Mouse (Mus musculus) midbrain, embryonic 15.5 days (tissue): ENCODE measurements around the gene Kif9. TPM values are rescaled to one million over a fixed set of nuclear protein-coding genes. Genes with fewer than 3 reads are reported as not detected.

Experiments used
- polyA plus RNA-seq: library from polyadenylated mRNA; unstranded; fragments of >200 nt; fragmentation: Nextera tagmentation; extraction: Ambion mirVana; gene quantifications from 2 replicates; pipeline ENCODE4 v1.2.1, GENCODE M21; 2015

Gene Kif9
- polyA plus RNA-seq, 1 experiment from 2014 or later = 4.6 TPM

Other genes with a start within 250 kb of the Kif9 start
- 175 and 191 TPM in 2 replicates for gene Cspg5, start 233.2 kb upstream of the Kif9 start, polyA plus RNA-seq
- 44.8 and 48.4 TPM in 2 replicates for gene Elp6, start 171.8 kb upstream of the Kif9 start, polyA plus RNA-seq
- gene Scap, start 143.7 kb upstream of the Kif9 start, polyA plus RNA-seq = 64.9 and 65.2 TPM in 2 replicates
- 25.8 and 27.8 TPM in 2 replicates for gene Ptpn23, start 68.7 kb upstream of the Kif9 start, polyA plus RNA-seq
- 1.1 and 2.3 TPM in 2 replicates for gene Ngp, start 57.2 kb upstream of the Kif9 start, polyA plus RNA-seq
- 27.9 and 29.0 TPM in 2 replicates for gene Klhl18, start 264 bp upstream of the Kif9 start, polyA plus RNA-seq
- 36.3 and 37.4 TPM in 2 replicates for gene Setd2, start 55.6 kb downstream of the Kif9 start, polyA plus RNA-seq
- 30.1 and 35.4 TPM in 2 replicates for gene Nradd, start 147.5 kb downstream of the Kif9 start, polyA plus RNA-seq
- 5.5 and 6.4 TPM in 2 replicates for gene Nbeal2, start 177.2 kb downstream of the Kif9 start, polyA plus RNA-seq
- gene Ccdc12, start 179.5 kb downstream of the Kif9 start, polyA plus RNA-seq = 110 and 115 TPM in 2 replicates